Mouse (Mus musculus) midbrain, embryonic 16.5 days (tissue): Measurements from ENCODE around the gene Ankrd27. TPM values are rescaled to one million over a fixed set of nuclear protein-coding genes. Genes with fewer than 3 reads are reported as not detected.
A peak's percentile ranks its signal among the peaks of the same experiment; 100 is the strongest.

Experiments
- ATAC-seq: fragments of 200-750 bp; cut with Nextera tagmentation; 2 replicates; pipeline ENCODE4 v1.8.0; 2017; ENCODE audit warnings: moderate TSS enrichment
- H3K27ac ChIP-seq: fragments of 300-500 bp; sonication (generic); 2 replicates; pipeline ENCODE4 v1.5.1; 2014; ENCODE audit warnings: mild to moderate bottlenecking, low read length, mixed read lengths
- H3K27me3 ChIP-seq: fragments of 300-500 bp; sonication (generic); 2 replicates; pipeline ENCODE4 v1.6.1; 2014; ENCODE audit warnings: low read depth, low read length, mixed read lengths; ENCODE audit not compliant: control insufficient read depth, insufficient read depth
- H3K36me3 ChIP-seq: fragments of 300-500 bp; sonication (generic); 2 replicates; pipeline ENCODE4 v1.6.1; 2014; ENCODE audit warnings: mild to moderate bottlenecking, low read length, moderate library complexity, mixed read lengths; ENCODE audit not compliant: control insufficient read depth, insufficient read depth
- H3K4me1 ChIP-seq: fragments of 300-500 bp; sonication (generic); 2 replicates; pipeline ENCODE4 v1.6.1; 2014; ENCODE audit warnings: mild to moderate bottlenecking, low read length, mixed read lengths; ENCODE audit not compliant: control insufficient read depth, insufficient read depth
- H3K4me2 ChIP-seq: fragments of 300-500 bp; sonication (generic); 2 replicates; pipeline ENCODE4 v1.6.1; 2014; ENCODE audit warnings: mild to moderate bottlenecking, low read length, mixed read lengths
- H3K4me3 ChIP-seq: fragments of 300-500 bp; sonication (generic); 2 replicates; pipeline ENCODE4 v1.5.1; 2014; ENCODE audit warnings: low read depth, mild to moderate bottlenecking, low read length, moderate library complexity, mixed read lengths
- H3K9ac ChIP-seq: fragments of 300-500 bp; sonication (generic); 2 replicates; pipeline ENCODE4 v1.6.1; 2014; ENCODE audit warnings: low read depth, low read length, mixed read lengths
- H3K9me3 ChIP-seq: fragments of 300-500 bp; sonication (generic); replicated peaks from 2 replicates; pipeline ENCODE4 v1.6.1; 2014; ENCODE audit warnings: mild to moderate bottlenecking, low read length, mixed read lengths; ENCODE audit not compliant: control insufficient read depth, poor library complexity, severe bottlenecking
- WGBS: fragments of 180-500 bp; shearing (Covaris S2); extraction: QIAGEN DNeasy Blood & Tissue Kit; methylation state at CpG from one replicate; pipeline ENCODE4 v1.1.7; 2014; 5-methylcytosine and 5-hydroxymethylcytosine counted together
- polyA plus RNA-seq: library from polyadenylated mRNA; unstranded; fragments of >200 nt; fragmentation: Nextera tagmentation; extraction: Ambion mirVana; gene quantifications from 2 replicates; pipeline ENCODE4 v1.2.1, GENCODE M21; 2015

Ankrd27 gene
- polyA plus RNA-seq, 1 experiment from 2014 or later, result 19.0 TPM

GRCm38 (mm10) chr7:35646317-35647081, 60.5 kb downstream of the Ankrd27 start:
- ATAC-seq, result peak; percentile 69
- H3K4me1 ChIP-seq, result peaks cover 7% of the 10 kb centered on the region
- peaks cover 21% of the 10 kb centered on the region for H3K36me3 ChIP-seq
- peak overlapping the region; percentile 82 for H3K27ac ChIP-seq
- H3K4me3 ChIP-seq, result peak overlapping the region; percentile 97
- H3K9me3 ChIP-seq, result no peaks in the 10 kb centered on the region
- peak overlapping the region; percentile 92 for H3K9ac ChIP-seq
- no peaks in the 10 kb centered on the region for H3K27me3 ChIP-seq
- 11% methylated on average over 34 of the region's 34 CpGs for WGBS
- H3K4me2 ChIP-seq, result peak overlapping the region; percentile 69

- Histone ChIP-seq H3K36me3 (peaks cover 17% of the 10 kb centered on the region), H3K27me3 (no peaks in the 10 kb centered on the region), H3K9ac (peak within 1 kb of the TSS; percentile 92), H3K4me2 (peak within 1 kb of the TSS; percentile 69), H3K9me3 (no peaks in the 10 kb centered on the region), H3K4me1 (peaks cover 7% of the 10 kb centered on the region), H3K27ac (peak within 1 kb of the TSS; percentile 82), H3K4me3 (peak within 1 kb of the TSS; percentile 97)
- 0% methylated on average over 60 of the region's 64 CpGs for WGBS
- peak; percentile 94 for ATAC-seq
Measured at GRCm38 (mm10) chr7:35647101-35647698, 61.2 kb downstream of the Ankrd27 start, which contains the start of gene Pdcd5. TSS of gene Pdcd5 (minus strand) at chr7:35647521.

- H3K27me3 ChIP-seq, result no peaks in the 10 kb centered on the region
- no peak overlapping the region for H3K4me3 ChIP-seq
- H3K4me2 ChIP-seq, result no peak overlapping the region
- H3K4me1 ChIP-seq, result peaks cover 7% of the 10 kb centered on the region
- no peak overlapping the region for H3K27ac ChIP-seq
- peaks cover 6% of the 10 kb centered on the region; the same call in 1 of the 2 replicates for H3K36me3 ChIP-seq
- ATAC-seq, result no peak
- no peaks in the 10 kb centered on the region for H3K9me3 ChIP-seq
- 57% methylated on average over 9 of the region's 9 CpGs for WGBS
- no peak overlapping the region for H3K9ac ChIP-seq
Measured at GRCm38 (mm10) chr7:35648239-35649069, 62.4 kb downstream of the Ankrd27 start.

- Histone ChIP-seq H3K27ac (no peak overlapping the region), H3K9me3 (no peaks in the 10 kb centered on the region), H3K9ac (no peak overlapping the region), H3K36me3 (peaks cover 6% of the 10 kb centered on the region; the same call in 1 of the 2 replicates), H3K4me1 (peaks cover 7% of the 10 kb centered on the region), H3K4me2 (no peak overlapping the region), H3K27me3 (no peaks in the 10 kb centered on the region), H3K4me3 (no peak overlapping the region)
- 33% methylated on average over 3 of the region's 3 CpGs for WGBS
- ATAC-seq, result no peak
Measured at GRCm38 (mm10) chr7:35649071-35649470, 63.0 kb downstream of the Ankrd27 start.

GRCm38 (mm10) chr7:35650716-35651410, 64.8 kb downstream of the Ankrd27 start:
- 62% methylated on average over 11 of the region's 11 CpGs for WGBS
- Histone ChIP-seq H3K36me3 (no peaks in the 10 kb centered on the region), H3K4me3 (no peak overlapping the region), H3K9ac (no peak overlapping the region), H3K4me1 (peaks cover 7% of the 10 kb centered on the region), H3K4me2 (no peak overlapping the region), H3K9me3 (no peaks in the 10 kb centered on the region), H3K27ac (no peak overlapping the region), H3K27me3 (no peaks in the 10 kb centered on the region)
- ATAC-seq, result no peak

GRCm38 (mm10) chr7:35651583-35652270, 65.7 kb downstream of the Ankrd27 start:
- no peak overlapping the region for H3K4me2 ChIP-seq
- no peak for ATAC-seq
- H3K4me1 ChIP-seq, result peaks cover 2% of the 10 kb centered on the region; the same call in 1 of the 2 replicates
- no peaks in the 10 kb centered on the region for H3K36me3 ChIP-seq
- no peaks in the 10 kb centered on the region for H3K27me3 ChIP-seq
- no peak overlapping the region for H3K9ac ChIP-seq
- no peak overlapping the region for H3K4me3 ChIP-seq
- no peaks in the 10 kb centered on the region for H3K9me3 ChIP-seq
- WGBS, result 86% methylated on average over 10 of the region's 10 CpGs
- H3K27ac ChIP-seq, result no peak overlapping the region

GRCm38 (mm10) chr7:35657829-35658228, 71.8 kb downstream of the Ankrd27 start:
- no peak overlapping the region for H3K27ac ChIP-seq
- ATAC-seq, result no peak
- no peaks in the 10 kb centered on the region for H3K9me3 ChIP-seq
- H3K27me3 ChIP-seq, result no peaks in the 10 kb centered on the region
- no peak overlapping the region for H3K4me3 ChIP-seq
- no peaks in the 10 kb centered on the region for H3K36me3 ChIP-seq
- H3K9ac ChIP-seq, result no peak overlapping the region
- 40% methylated on average over 6 of the region's 6 CpGs for WGBS
- no peaks in the 10 kb centered on the region for H3K4me1 ChIP-seq
- no peak overlapping the region for H3K4me2 ChIP-seq

- Histone ChIP-seq H3K27me3 (no peaks in the 10 kb centered on the region), H3K4me2 (no peak overlapping the region), H3K9me3 (no peaks in the 10 kb centered on the region), H3K27ac (no peak overlapping the region), H3K4me1 (peaks cover 7% of the 10 kb centered on the region), H3K4me3 (no peak overlapping the region), H3K9ac (no peak overlapping the region), H3K36me3 (no peaks in the 10 kb centered on the region)
- WGBS, result 59% methylated on average over 3 of the region's 3 CpGs
- ATAC-seq, result no peak
Measured at GRCm38 (mm10) chr7:35659173-35659572, 73.1 kb downstream of the Ankrd27 start.
